Mouse (Mus musculus) MEL (cell line): ENCODE measurements at regions not wholly inside any gene's neighbourhood (a gene's known extent, or its start where the extent isn't known, plus 50 kb on each side); places are given as distances from the start of the nearest gene placed in this dataset.

Experiments
- DNase-seq: peaks from one replicate; pipeline ENCODE4 v3.0.0; 2011; ENCODE audit warnings: low read depth, low spot score
- H3K27ac ChIP-seq: 2 replicates; pipeline ENCODE4 v1.5.1; 2012; ENCODE audit warnings: low read depth, mild to moderate bottlenecking, control low read depth, low read length, moderate library complexity; ENCODE audit not compliant: control insufficient read depth
- H3K27me3 ChIP-seq, 2 experiments: fragments of 150-350 bp in 1 of 2; sonication (generic) in 1 of 2; 2 replicates each; pipeline ENCODE4 v1.6.1; 2012; ENCODE audit warnings: low read length in 2 of 2, mild to moderate bottlenecking in 2 of 2, improper control_type of control experiment in 1 of 2, moderate library complexity in 1 of 2; ENCODE audit not compliant: insufficient read depth in 2 of 2, control insufficient read depth in 1 of 2
- H3K36me3 ChIP-seq, 2 experiments: 2 replicates each; pipeline ENCODE4 v1.6.1; 2012 to 2014; ENCODE audit warnings: low read length in 2 of 2, improper control_type of control experiment in 1 of 2, inconsistent platforms in 1 of 2, mild to moderate bottlenecking in 1 of 2; ENCODE audit not compliant: insufficient read depth in 2 of 2, control insufficient read depth in 1 of 2
- H3K4me1 ChIP-seq, 2 experiments: fragments of 150-350 bp in 1 of 2; sonication (generic) in 1 of 2; 2 replicates each; pipeline ENCODE4 v1.6.1; 2012; ENCODE audit warnings: low read length in 2 of 2, improper control_type of control experiment in 1 of 2, mild to moderate bottlenecking in 1 of 2; ENCODE audit not compliant: insufficient read depth in 2 of 2, control insufficient read depth in 1 of 2
- H3K4me3 ChIP-seq, 2 experiments: fragments of 150-350 bp in 1 of 2; sonication (generic) in 1 of 2; 2 replicates each; pipeline ENCODE4 v1.5.1; 2012; ENCODE audit warnings: low read depth in 2 of 2, low read length in 2 of 2, mild to moderate bottlenecking in 2 of 2, moderate library complexity in 2 of 2, control low read depth in 1 of 2, improper control_type of control experiment in 1 of 2; ENCODE audit not compliant: control insufficient read depth in 1 of 2, insufficient read depth in 1 of 2
- H3K79me2 ChIP-seq: 2 replicates; pipeline ENCODE4 v1.6.1; 2012; ENCODE audit warnings: mild to moderate bottlenecking, low read length, moderate library complexity; ENCODE audit not compliant: control insufficient read depth, poor library complexity, insufficient read depth
- H3K9ac ChIP-seq: 2 replicates; pipeline ENCODE4 v1.6.1; 2012; ENCODE audit warnings: low read depth, mild to moderate bottlenecking, control low read depth, low read length, moderate library complexity; ENCODE audit not compliant: control insufficient read depth, poor library complexity, severe bottlenecking
- H3K9me3 ChIP-seq: fragments of 150-350 bp; sonication (generic); replicated peaks from 2 replicates; pipeline ENCODE4 v1.6.1; 2012; ENCODE audit warnings: mild to moderate bottlenecking, low read length, improper control_type of control experiment, moderate library complexity; ENCODE audit not compliant: insufficient read depth
- CHD1 ChIP-seq: IDR thresholded peaks from 2 replicates; pipeline ENCODE4 v1.6.1; 2012; ENCODE audit warnings: low read depth, mild to moderate bottlenecking, inconsistent platforms, low read length, improper control_type of control experiment
- CHD2 ChIP-seq: IDR thresholded peaks from 2 replicates; pipeline ENCODE4 v1.6.1; 2011; ENCODE audit warnings: low read length, improper control_type of control experiment
- ELF1 ChIP-seq: IDR thresholded peaks from 2 replicates; pipeline ENCODE4 v1.6.1; 2014; ENCODE audit warnings: low read depth, mild to moderate bottlenecking, inconsistent platforms, low read length, improper control_type of control experiment, moderate library complexity
- EP300 ChIP-seq, 2 experiments: IDR thresholded peaks; 2 replicates each; pipeline ENCODE4 v1.6.1; 2011; ENCODE audit warnings: improper control_type of control experiment in 2 of 2, low read length in 2 of 2, low read depth in 1 of 2, mild to moderate bottlenecking in 1 of 2
- GATA1 ChIP-seq: IDR thresholded peaks from 2 replicates; pipeline ENCODE4 v1.6.1; 2011; ENCODE audit warnings: low read depth, low read length, improper control_type of control experiment
- HCFC1 ChIP-seq: IDR thresholded peaks from 2 replicates; pipeline ENCODE4 v1.6.1; 2012; ENCODE audit warnings: low read depth, mild to moderate bottlenecking, inconsistent platforms, low read length, improper control_type of control experiment, moderate library complexity
- MEF2A ChIP-seq: IDR thresholded peaks from 2 replicates; pipeline ENCODE4 v1.6.1; 2014; ENCODE audit warnings: low read depth, mild to moderate bottlenecking, inconsistent platforms, low read length, improper control_type of control experiment; ENCODE audit not compliant: poor library complexity, insufficient replicate concordance, severe bottlenecking; ENCODE audit errors: extremely low read depth
- MXI1 ChIP-seq: IDR thresholded peaks from 2 replicates; pipeline ENCODE4 v1.6.1; 2011; ENCODE audit warnings: mild to moderate bottlenecking, low read depth, low read length, improper control_type of control experiment
- NELFE ChIP-seq: IDR thresholded peaks from 2 replicates; pipeline ENCODE4 v1.6.1; 2011; ENCODE audit warnings: low read depth, low read length, improper control_type of control experiment
- NRF1 ChIP-seq: IDR thresholded peaks from 2 replicates; pipeline ENCODE4 v1.6.1; 2014; ENCODE audit warnings: low read depth, mild to moderate bottlenecking, inconsistent platforms, low read length, improper control_type of control experiment, moderate library complexity; ENCODE audit not compliant: poor library complexity, insufficient read depth, severe bottlenecking
- POLR2A ChIP-seq, 2 experiments: IDR thresholded peaks; 2 replicates each; pipeline ENCODE4 v1.6.1; 2011 to 2012; ENCODE audit warnings: low read length in 2 of 2, mild to moderate bottlenecking in 2 of 2, control low read depth in 1 of 2, improper control_type of control experiment in 1 of 2, low read depth in 1 of 2, moderate library complexity in 1 of 2; ENCODE audit not compliant: control insufficient read depth in 1 of 2, insufficient read depth in 1 of 2, poor library complexity in 1 of 2
- POLR2AphosphoS2 ChIP-seq: IDR thresholded peaks from 2 replicates; pipeline ENCODE4 v1.6.1; 2011; ENCODE audit warnings: low read length, improper control_type of control experiment
- SMC3 ChIP-seq: IDR thresholded peaks from 2 replicates; pipeline ENCODE4 v1.6.1; 2011; ENCODE audit warnings: low read depth, low read length, improper control_type of control experiment
- TAL1 ChIP-seq: IDR thresholded peaks from 2 replicates; pipeline ENCODE4 v1.6.1; 2012; ENCODE audit warnings: mild to moderate bottlenecking, inconsistent platforms, low read length, moderate library complexity, mixed read lengths
- USF1 ChIP-seq: IDR thresholded peaks from 2 replicates; pipeline ENCODE4 v1.6.1; 2014; ENCODE audit warnings: low read depth, mild to moderate bottlenecking, inconsistent platforms, low read length, improper control_type of control experiment, moderate library complexity
- ZC3H11A ChIP-seq: IDR thresholded peaks from 2 replicates; pipeline ENCODE4 v1.6.1; 2012; ENCODE audit warnings: low read depth, mild to moderate bottlenecking, inconsistent platforms, low read length, improper control_type of control experiment
- ZKSCAN1 ChIP-seq: IDR thresholded peaks from 2 replicates; pipeline ENCODE4 v1.6.1; 2012; ENCODE audit warnings: low read depth, mild to moderate bottlenecking, inconsistent platforms, low read length, improper control_type of control experiment, moderate library complexity

DNA sequence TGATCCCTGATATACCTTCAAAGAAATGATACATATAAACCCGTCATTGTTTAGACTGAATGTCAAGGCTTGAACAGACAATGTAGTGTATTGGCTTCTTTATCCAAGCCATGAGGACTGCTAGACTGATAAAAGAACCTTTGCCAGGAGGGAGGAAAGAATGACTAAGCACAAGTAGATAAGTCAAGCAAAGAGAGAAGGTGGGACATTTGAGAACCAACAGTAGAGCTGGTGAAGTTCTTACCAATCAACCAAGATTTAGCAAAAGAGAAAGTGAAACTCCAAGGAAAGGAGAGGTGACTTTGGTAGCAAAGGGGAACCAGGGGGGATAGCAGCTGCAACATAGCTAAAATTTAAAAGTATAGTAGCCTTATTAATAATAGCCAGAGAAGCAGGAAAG lies 273.0 kb upstream of the Ldb2 start (continued):
- TF ChIP-seq POLR2AphosphoS2 = no peak
- TF ChIP-seq NRF1 = no peak
- TF ChIP-seq MEF2A = no peak
- TF ChIP-seq CHD2 = no peak
- TF ChIP-seq, all 39 proteins: peak for 14

DNA sequence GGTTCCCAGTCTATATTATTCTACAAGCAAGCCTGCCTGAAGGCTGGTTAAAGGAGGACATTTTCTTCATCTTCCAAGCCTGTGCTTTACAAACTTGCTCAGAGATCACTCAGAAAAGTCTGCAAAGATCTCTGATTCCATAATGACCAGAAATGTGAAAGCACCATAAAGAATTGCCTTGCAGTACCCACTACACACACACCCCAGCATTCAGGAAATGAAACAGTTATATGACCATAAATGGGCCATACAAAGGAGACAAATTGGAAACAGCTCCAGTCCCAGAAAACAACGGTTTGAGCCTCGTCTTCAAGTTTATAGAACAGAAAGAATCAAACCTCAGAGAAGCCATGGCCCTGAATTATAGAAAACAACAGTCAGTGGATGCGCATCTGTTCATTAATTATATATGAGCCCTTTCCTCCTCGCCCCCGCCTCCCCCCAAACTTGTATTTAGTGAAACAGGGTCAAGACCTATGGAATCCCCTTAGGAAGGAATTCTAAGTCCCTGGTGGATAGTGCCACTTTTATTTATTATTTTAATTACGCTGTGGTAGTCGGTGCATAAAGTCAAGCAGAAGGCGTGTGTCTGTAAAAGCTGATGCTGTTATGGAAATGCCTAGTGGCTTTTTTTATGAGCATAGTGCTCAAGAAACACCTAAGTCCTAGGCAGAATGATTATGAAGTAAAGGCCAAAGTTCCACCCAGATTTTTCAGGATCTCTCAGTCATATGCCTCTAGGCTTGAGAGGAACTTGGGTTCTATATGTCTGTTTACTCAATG lies 266.6 kb upstream of the Ldb2 start:
- no peak for DNase-seq
- Histone ChIP-seq H3K9ac (no peak overlapping the region), H3K36me3 (no peaks in the 10 kb centered on the region), H3K4me3 (no peak overlapping the region), H3K27ac (no peak overlapping the region), H3K27me3 (no peaks in the 10 kb centered on the region), H3K4me1 (no peaks in the 10 kb centered on the region), H3K79me2 (no peaks in the 10 kb centered on the region), H3K9me3 (no peaks in the 10 kb centered on the region)
- no peak for TF ChIP-seq ZC3H11A
- no peak for TF ChIP-seq HCFC1
- TF ChIP-seq POLR2AphosphoS2 = no peak
- TF ChIP-seq CHD1 = no peak
- no peak for TF ChIP-seq POLR2A (IDR thresholded peaks at IDR 0.05; ENCODE audit: control insufficient read depth in 1 of 2, insufficient read depth in 1 of 2, low read depth in 1 of 2, low read length in 2 of 2, poor library complexity in 1 of 2)

DNA sequence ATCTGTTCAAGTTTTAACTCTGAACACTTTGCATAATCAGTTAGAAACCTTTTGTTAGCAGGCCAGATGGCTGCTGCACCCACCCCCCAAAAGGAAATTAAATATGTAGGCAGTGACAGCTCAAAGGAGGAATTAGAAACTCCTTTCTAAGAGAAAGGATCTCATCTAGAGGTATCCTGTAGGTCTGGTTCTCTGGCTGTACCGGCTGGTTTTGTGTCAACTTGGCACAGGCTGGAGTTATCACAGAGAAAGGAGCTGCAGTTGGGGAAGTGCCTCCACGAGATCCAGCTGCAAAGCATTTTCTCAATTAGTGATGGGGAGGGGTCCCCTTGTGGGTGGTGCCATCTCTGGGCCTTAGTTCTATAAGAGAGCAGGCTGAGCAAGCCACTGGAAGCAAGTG lies 263.1 kb upstream of the Ldb2 start:
- Histone ChIP-seq H3K9me3 (no peaks in the 10 kb centered on the region), H3K4me3 (no peak overlapping the region), H3K27ac (no peak overlapping the region), H3K36me3 (no peaks in the 10 kb centered on the region), H3K9ac (no peak overlapping the region), H3K79me2 (no peaks in the 10 kb centered on the region), H3K27me3 (no peaks in the 10 kb centered on the region), H3K4me1 (no peaks in the 10 kb centered on the region)
- no peak for DNase-seq
- TF ChIP-seq GATA1 (no peak), NELFE (no peak), CHD2 (no peak), NRF1 (no peak), MXI1 (no peak), TAL1 (no peak), USF1 (no peak), ZKSCAN1 (no peak), SMC3 (no peak), ELF1 (no peak), EP300 (IDR thresholded peaks at IDR 0.05; ENCODE audit: low read depth in 1 of 2, low read length in 2 of 2) (no peak)
